Mouse (Mus musculus): ENCODE data around the gene Fbxw2.

GRCm38 (mm10) chr2:34841706-34842105 lies 15.6 kb upstream of the Fbxw2 start:
- TF ChIP-seq ZKSCAN1 (IDR thresholded peaks at IDR 0.05; ENCODE audit: borderline replicate concordance, low read depth, low read length) (no peak), CTCF (conservative IDR thresholded peaks at IDR 0.05 in 1 of 2, IDR thresholded peaks at IDR 0.05 in 1 of 2; ENCODE audit: low read depth in 2 of 2, low read length in 2 of 2) (no peak), RCOR1 (conservative IDR thresholded peaks at IDR 0.05; ENCODE audit: low read depth, low read length) (no peak), ELF1 (IDR thresholded peaks at IDR 0.05; ENCODE audit: low read depth, low read length) (no peak), SIN3A (IDR thresholded peaks at IDR 0.05; ENCODE audit: low read length) (no peak), EP300 (IDR thresholded peaks at IDR 0.05; ENCODE audit: low read length) (no peak), TBP (conservative IDR thresholded peaks at IDR 0.05; ENCODE audit: low read depth, low read length) (no peak), ETS1 (conservative IDR thresholded peaks at IDR 0.05; ENCODE audit: low read depth, low read length) (no peak), MXI1 (IDR thresholded peaks at IDR 0.05; ENCODE audit: low read depth, low read length) (no peak)
